Mouse (Mus musculus): ENCODE results near the gene Gm17093. TPM values are rescaled to one million over a fixed set of nuclear protein-coding genes. Genes with fewer than 3 reads are reported as not detected.
"Not testable (repeated sequence)": the region's sequence is repeated elsewhere in the genome, so short reads cannot be mapped to it uniquely, and the experiment has no call there.

Gene Gm17093
- total RNA-seq (2021): not detected in 2 replicates
- long read RNA-seq: 0 reads

- DNase-seq: not testable (repeated sequence)
Observed at GRCm38 (mm10) chr14:44517976-44518375, at the start of gene Gm17093. TSS of gene Gm17093 (plus strand) at chr14:44518276.

- DNase-seq: not testable (repeated sequence)
Observed at GRCm38 (mm10) chr14:44492163-44492562, 25.9 kb upstream of the Gm17093 start, which contains the start of gene BC061237. TSS of gene BC061237 (plus strand) at chr14:44492463.

DNA sequence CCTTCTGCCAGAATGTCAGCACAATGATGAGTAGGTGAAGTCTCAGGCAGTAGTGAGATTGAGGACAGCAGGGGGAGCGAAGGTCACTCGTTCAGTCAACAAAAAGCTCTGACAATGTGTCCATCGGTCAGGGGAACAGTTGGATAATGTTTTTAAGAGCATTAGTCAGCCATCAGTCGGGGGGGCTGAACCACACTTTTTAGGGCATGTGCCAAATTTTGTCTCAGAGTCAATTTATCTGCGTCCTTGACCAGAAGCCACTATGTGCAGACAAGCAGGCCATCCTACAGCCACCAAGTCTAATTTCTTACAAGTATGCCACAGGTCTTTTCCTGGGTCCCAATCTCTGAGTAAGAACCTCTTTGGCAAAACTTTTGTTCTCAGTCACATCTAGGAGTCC is 29.9 kb downstream of the Gm17093 start:
- not testable (repeated sequence) for DNase-seq

Other genes with a start within 250 kb of the Gm17093 start
- gene Gm8220, start 232.7 kb upstream of the Gm17093 start, total RNA-seq (2021): not detected in 2 replicates
- not detected in 2 replicates for gene Gm5930, start 179.7 kb upstream of the Gm17093 start, total RNA-seq (2021)
- not detected in 2 replicates for gene Gm8229, start 152.9 kb upstream of the Gm17093 start, total RNA-seq (2021)
- not detected in 2 replicates for gene Gm3371, start 107.6 kb upstream of the Gm17093 start, total RNA-seq (2021)
- gene Gm8232, start 84.6 kb upstream of the Gm17093 start, total RNA-seq (2021): not detected in 2 replicates
- gene BC061237, start 25.8 kb upstream of the Gm17093 start, total RNA-seq (2021): not detected in 2 replicates
- not detected in 2 replicates for gene Gm8247, start 64.9 kb downstream of the Gm17093 start, total RNA-seq (2021)
- not detected in 2 replicates for gene Gm5624, start 109.7 kb downstream of the Gm17093 start, total RNA-seq (2021)
- gene Gm8257, start 188.2 kb downstream of the Gm17093 start, total RNA-seq (2021): not detected in 2 replicates
- not detected in 2 replicates for gene Gm8267, start 232.1 kb downstream of the Gm17093 start, total RNA-seq (2021)

Measured in adrenal gland, postnatal 25 days (tissue).